Mouse (Mus musculus): ENCODE measurements around the gene Lrpprc. TPM values are rescaled to one million over a fixed set of nuclear protein-coding genes. Genes with fewer than 3 reads are reported as not detected.
A peak's percentile ranks its signal among the peaks of the same experiment; 100 is the strongest.

The Lrpprc gene
- total and polyA plus RNA-seq, 2 experiments from 2014 or later, result 39.1 to 47.3 TPM

- Histone ChIP-seq H3K27ac (no peak overlapping the region), H3K4me3 (ENCODE audit: low read length) (no peak overlapping the region), H3K4me1 (ENCODE audit: insufficient read depth, low read length) (no peaks in the 10 kb centered on the region), H3K4me2 (ENCODE audit: low read depth, low read length) (no peak overlapping the region), H3K36me3 (ENCODE audit: insufficient read depth, low read length) (peaks cover 12% of the 10 kb centered on the region; the same call in 1 of the 2 replicates), H3K9ac (replicated peaks; ENCODE audit: low read length) (no peak overlapping the region), H3K27me3 (ENCODE audit: insufficient read depth, low read length) (no peaks in the 10 kb centered on the region), H3K9me3 (ENCODE audit: low read length) (no peaks in the 10 kb centered on the region)
- ATAC-seq, result no peak
- no peak for TF ChIP-seq CTCF (IDR thresholded peaks at IDR 0.05; ENCODE audit: low read depth)
- no peak for DNase-seq (ENCODE audit: low spot score)
- WGBS, result 90% methylated on average over 16 of the region's 16 CpGs
Measured at GRCm38 (mm10) chr17:84776362-84777000, 14.1 kb downstream of the Lrpprc start.

DNA sequence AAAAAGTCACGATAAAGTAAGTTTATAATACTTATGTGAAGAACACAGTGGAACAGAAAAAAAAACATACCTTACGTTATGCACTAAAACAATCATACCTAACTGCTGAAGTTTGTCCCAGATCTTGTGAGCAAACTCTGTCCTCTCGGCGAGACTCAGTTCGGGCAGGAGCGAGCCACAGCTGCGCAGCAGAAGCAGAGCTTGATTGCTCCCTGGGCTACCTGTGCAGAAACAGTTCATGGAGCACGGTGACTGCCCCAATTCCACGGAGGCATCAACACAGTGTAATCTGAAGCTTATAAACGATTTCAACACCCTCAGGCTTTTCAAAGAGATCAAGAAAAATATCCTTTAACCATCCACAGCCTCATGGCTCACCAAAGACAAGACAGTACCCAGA, 15.3 kb downstream of the Lrpprc start:
- no peaks in the 10 kb centered on the region for H3K9me3 ChIP-seq (ENCODE audit: low read length)
- no peak overlapping the region for H3K9ac ChIP-seq (replicated peaks; ENCODE audit: low read length)
- H3K27me3 ChIP-seq (ENCODE audit: insufficient read depth, low read length), result no peaks in the 10 kb centered on the region
- 90% methylated on average over 10 of the region's 10 CpGs for WGBS
- no peak overlapping the region for H3K27ac ChIP-seq
- no peaks in the 10 kb centered on the region for H3K4me1 ChIP-seq (ENCODE audit: insufficient read depth, low read length)
- TF ChIP-seq CTCF (IDR thresholded peaks at IDR 0.05; ENCODE audit: low read depth), result no peak
- peaks cover 16% of the 10 kb centered on the region; the same call in 1 of the 2 replicates for H3K36me3 ChIP-seq (ENCODE audit: insufficient read depth, low read length)
- H3K4me3 ChIP-seq (ENCODE audit: low read length), result no peak overlapping the region
- DNase-seq (ENCODE audit: low spot score) (no peak), ATAC-seq (no peak)
- H3K4me2 ChIP-seq (ENCODE audit: low read depth, low read length), result no peak overlapping the region

DNA sequence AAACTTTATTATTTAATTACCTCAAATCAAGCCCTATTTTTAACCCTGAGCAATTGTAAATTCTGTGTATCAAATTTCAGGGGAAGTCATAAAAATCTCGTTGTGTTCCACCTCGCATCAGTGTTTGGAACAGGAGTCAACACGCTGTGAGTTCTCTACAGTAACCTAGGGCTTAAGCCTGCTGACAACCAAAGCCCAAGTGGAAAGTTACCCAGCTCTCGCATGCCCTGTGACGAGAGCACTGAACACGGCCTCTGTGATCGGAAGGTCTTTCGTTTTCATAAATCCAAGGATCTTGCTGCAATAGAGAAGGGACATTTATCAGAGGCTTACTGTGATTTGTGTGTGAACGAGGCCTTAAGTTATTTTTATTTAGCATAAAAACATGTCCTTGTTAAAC, 18.7 kb downstream of the Lrpprc start:
- 95% methylated on average over 9 of the region's 9 CpGs for WGBS
- Histone ChIP-seq H3K9ac (replicated peaks; ENCODE audit: low read length) (no peak overlapping the region), H3K9me3 (ENCODE audit: low read length) (no peaks in the 10 kb centered on the region), H3K27ac (no peak overlapping the region), H3K4me2 (ENCODE audit: low read depth, low read length) (no peak overlapping the region), H3K36me3 (ENCODE audit: insufficient read depth, low read length) (peaks cover 41% of the 10 kb centered on the region; the same call in 1 of the 2 replicates), H3K4me3 (ENCODE audit: low read length) (no peak overlapping the region), H3K4me1 (ENCODE audit: insufficient read depth, low read length) (no peaks in the 10 kb centered on the region), H3K27me3 (ENCODE audit: insufficient read depth, low read length) (no peaks in the 10 kb centered on the region)
- TF ChIP-seq CTCF (IDR thresholded peaks at IDR 0.05; ENCODE audit: low read depth), result no peak
- DNase-seq (ENCODE audit: low spot score), result no peak
- no peak for ATAC-seq

DNA sequence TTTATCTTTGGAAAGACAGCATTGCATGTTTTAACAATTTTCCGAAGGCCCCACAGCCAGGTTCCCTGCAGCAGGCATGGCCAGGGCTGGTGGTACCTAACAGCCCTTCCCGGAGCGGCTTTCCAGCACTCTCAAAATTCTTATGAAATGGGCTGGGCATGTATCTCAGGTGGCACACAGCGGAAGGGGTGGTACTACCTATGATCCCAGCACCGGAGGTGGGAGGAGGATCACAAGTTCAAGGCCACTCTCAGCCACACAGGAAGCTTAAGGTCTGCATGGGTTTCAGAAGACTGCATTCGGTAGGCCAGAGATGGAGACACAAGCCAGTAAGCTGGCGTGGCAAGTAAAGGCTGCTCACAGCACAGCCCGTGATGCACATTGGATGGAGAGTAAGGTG, 31.6 kb downstream of the Lrpprc start:
- no peak overlapping the region for H3K27ac ChIP-seq
- 84% methylated on average over 8 of the region's 8 CpGs for WGBS
- no peak overlapping the region for H3K4me2 ChIP-seq (ENCODE audit: low read depth, low read length)
- no peak for TF ChIP-seq CTCF (IDR thresholded peaks at IDR 0.05; ENCODE audit: low read depth)
- DNase-seq (ENCODE audit: low spot score) (no peak), ATAC-seq (no peak)
- no peaks in the 10 kb centered on the region for H3K27me3 ChIP-seq (ENCODE audit: insufficient read depth, low read length)
- no peaks in the 10 kb centered on the region for H3K9me3 ChIP-seq (ENCODE audit: low read length)
- H3K9ac ChIP-seq (replicated peaks; ENCODE audit: low read length), result no peak overlapping the region
- no peaks in the 10 kb centered on the region for H3K4me1 ChIP-seq (ENCODE audit: insufficient read depth, low read length)
- peaks cover 15% of the 10 kb centered on the region; the same call in 1 of the 2 replicates for H3K36me3 ChIP-seq (ENCODE audit: insufficient read depth, low read length)
- H3K4me3 ChIP-seq (ENCODE audit: low read length), result no peak overlapping the region

DNA sequence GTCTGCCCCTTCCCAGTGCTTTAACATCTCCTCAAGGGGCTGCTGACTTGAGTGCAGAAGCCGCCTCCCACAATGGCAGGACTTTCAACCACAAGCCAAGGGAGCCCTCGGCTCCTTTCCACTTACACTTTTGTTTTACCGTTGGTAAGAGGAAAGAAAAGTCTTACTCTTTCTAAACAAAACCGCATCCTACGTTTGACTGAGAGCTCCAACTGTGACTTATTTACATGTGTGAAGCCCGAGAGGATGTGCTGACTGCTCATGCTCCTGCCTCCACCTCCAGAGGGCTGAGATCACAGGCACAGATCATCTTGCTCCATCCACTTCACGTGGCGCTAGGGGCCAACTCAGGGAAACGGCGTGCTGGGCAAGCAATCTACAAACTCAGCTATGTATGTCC, 32.2 kb downstream of the Lrpprc start:
- Histone ChIP-seq H3K9me3 (ENCODE audit: low read length) (no peaks in the 10 kb centered on the region), H3K27me3 (ENCODE audit: insufficient read depth, low read length) (no peaks in the 10 kb centered on the region), H3K4me3 (ENCODE audit: low read length) (no peak overlapping the region), H3K27ac (no peak overlapping the region), H3K4me1 (ENCODE audit: insufficient read depth, low read length) (no peaks in the 10 kb centered on the region), H3K4me2 (ENCODE audit: low read depth, low read length) (no peak overlapping the region), H3K36me3 (ENCODE audit: insufficient read depth, low read length) (peaks cover 9% of the 10 kb centered on the region; the same call in 1 of the 2 replicates), H3K9ac (replicated peaks; ENCODE audit: low read length) (no peak overlapping the region)
- no peak for TF ChIP-seq CTCF (IDR thresholded peaks at IDR 0.05; ENCODE audit: low read depth)
- no peak for DNase-seq (ENCODE audit: low spot score)
- ATAC-seq, result no peak
- 19% methylated on average over 10 of the region's 10 CpGs for WGBS

GRCm38 (mm10) chr17:84756090-84756489, 34.5 kb downstream of the Lrpprc start:
- peak; percentile 59 for DNase-seq (ENCODE audit: low spot score)
- ATAC-seq, result no peak
- H3K27ac ChIP-seq, result no peak overlapping the region
- H3K4me3 ChIP-seq (ENCODE audit: low read length), result no peak overlapping the region
- 63% methylated on average over 2 of the region's 2 CpGs for WGBS
- H3K9ac ChIP-seq (replicated peaks; ENCODE audit: low read length), result no peak overlapping the region
- no peak overlapping the region for H3K4me2 ChIP-seq (ENCODE audit: low read depth, low read length)
- no peaks in the 10 kb centered on the region for H3K9me3 ChIP-seq (ENCODE audit: low read length)
- H3K36me3 ChIP-seq (ENCODE audit: insufficient read depth, low read length), result peaks cover 8% of the 10 kb centered on the region; the same call in 1 of the 2 replicates
- H3K27me3 ChIP-seq (ENCODE audit: insufficient read depth, low read length), result no peaks in the 10 kb centered on the region
- TF ChIP-seq CTCF (IDR thresholded peaks at IDR 0.05; ENCODE audit: low read depth), result peak; percentile 51
- no peaks in the 10 kb centered on the region for H3K4me1 ChIP-seq (ENCODE audit: insufficient read depth, low read length)

- Histone ChIP-seq H3K36me3 (ENCODE audit: insufficient read depth, low read length) (no peaks in the 10 kb centered on the region), H3K9ac (replicated peaks; ENCODE audit: low read length) (no peak overlapping the region), H3K4me2 (ENCODE audit: low read depth, low read length) (no peak overlapping the region), H3K4me3 (ENCODE audit: low read length) (no peak overlapping the region), H3K27me3 (ENCODE audit: insufficient read depth, low read length) (no peaks in the 10 kb centered on the region), H3K27ac (no peak overlapping the region), H3K4me1 (ENCODE audit: insufficient read depth, low read length) (peaks cover 3% of the 10 kb centered on the region; the same call in 1 of the 2 replicates), H3K9me3 (ENCODE audit: low read length) (no peaks in the 10 kb centered on the region)
- 40% methylated on average over 5 of the region's 5 CpGs for WGBS
- DNase-seq (ENCODE audit: low spot score) (no peak), ATAC-seq (no peak)
- no peak for TF ChIP-seq CTCF (IDR thresholded peaks at IDR 0.05; ENCODE audit: low read depth)
Measured at GRCm38 (mm10) chr17:84753489-84753888, 37.1 kb downstream of the Lrpprc start.
